Mouse (Mus musculus) olfactory bulb, adult 2 months (tissue): Measurements from ENCODE around the gene Mecom. TPM values are rescaled to one million over a fixed set of nuclear protein-coding genes. Genes with fewer than 3 reads are reported as not detected.
A peak's percentile ranks its signal among the peaks of the same experiment; 100 is the strongest.

ENCODE experiments used
- H3K27ac ChIP-seq: fragments of 200-500 bp; 2 replicates; pipeline ENCODE4 v1.5.1; 2012; ENCODE audit warnings: low read depth, low read length; ENCODE audit not compliant: insufficient read depth
- H3K4me1 ChIP-seq: fragments of 200-500 bp; 2 replicates; pipeline ENCODE4 v1.6.1; 2012; ENCODE audit warnings: low read length; ENCODE audit not compliant: control insufficient read depth, insufficient read depth
- H3K4me3 ChIP-seq: fragments of 200-500 bp; 2 replicates; pipeline ENCODE4 v1.5.1; 2012; ENCODE audit warnings: mild to moderate bottlenecking, low read depth, low read length, moderate library complexity; ENCODE audit not compliant: insufficient read depth
- CTCF ChIP-seq: fragments of 200-500 bp; IDR thresholded peaks from 2 replicates; pipeline ENCODE4 v1.5.1; 2012; ENCODE audit warnings: low read depth, mild to moderate bottlenecking, low read length, moderate library complexity; ENCODE audit not compliant: insufficient read depth
- POLR2A ChIP-seq: fragments of 200-500 bp; IDR thresholded peaks from 2 replicates; pipeline ENCODE4 v1.6.1; 2012; ENCODE audit warnings: mild to moderate bottlenecking, low read depth, low read length, moderate library complexity; ENCODE audit not compliant: insufficient read depth
- WGBS: fragments of 180-500 bp; shearing (Covaris S2); methylation state at CpG from one replicate; pipeline ENCODE4 v1.1.7; 2018; 5-methylcytosine and 5-hydroxymethylcytosine counted together
- polyA plus RNA-seq: library from polyadenylated mRNA; stranded (reverse); fragments of >200 nt; gene quantifications from 2 replicates; pipeline ENCODE4 v1.2.4, GENCODE M21; 2012; ENCODE audit warnings: low replicate concordance; ENCODE audit not compliant: missing spikeins, insufficient read depth, insufficient read length

The Mecom gene
- polyA plus RNA-seq, 1 experiment = not detected

DNA sequence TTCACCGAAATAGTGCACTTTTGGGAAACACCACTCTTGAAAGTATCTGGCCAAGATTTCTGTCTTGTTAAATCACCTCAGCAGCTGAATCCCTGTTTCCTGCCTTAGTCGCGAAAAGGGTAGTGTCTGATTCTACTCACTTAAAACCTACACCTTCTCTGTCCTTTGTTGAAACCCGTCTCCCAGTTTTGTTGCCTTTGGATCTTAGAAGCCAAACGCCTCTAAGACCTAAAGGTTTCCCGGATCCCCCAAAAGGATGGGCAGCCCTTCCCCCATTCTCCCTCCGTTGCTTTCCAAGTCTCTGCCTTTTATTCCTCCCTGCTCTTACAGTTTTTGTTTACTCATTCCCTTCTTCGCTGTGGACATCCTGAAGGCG is 32.0 kb downstream of the Mecom start:
- no peak overlapping the region for H3K27ac ChIP-seq
- peaks cover 10% of the 10 kb centered on the region for H3K4me1 ChIP-seq
- 26% methylated on average over 9 of the region's 9 CpGs for WGBS
- TF ChIP-seq POLR2A (no peak), CTCF (no peak)
- no peak overlapping the region for H3K4me3 ChIP-seq

DNA sequence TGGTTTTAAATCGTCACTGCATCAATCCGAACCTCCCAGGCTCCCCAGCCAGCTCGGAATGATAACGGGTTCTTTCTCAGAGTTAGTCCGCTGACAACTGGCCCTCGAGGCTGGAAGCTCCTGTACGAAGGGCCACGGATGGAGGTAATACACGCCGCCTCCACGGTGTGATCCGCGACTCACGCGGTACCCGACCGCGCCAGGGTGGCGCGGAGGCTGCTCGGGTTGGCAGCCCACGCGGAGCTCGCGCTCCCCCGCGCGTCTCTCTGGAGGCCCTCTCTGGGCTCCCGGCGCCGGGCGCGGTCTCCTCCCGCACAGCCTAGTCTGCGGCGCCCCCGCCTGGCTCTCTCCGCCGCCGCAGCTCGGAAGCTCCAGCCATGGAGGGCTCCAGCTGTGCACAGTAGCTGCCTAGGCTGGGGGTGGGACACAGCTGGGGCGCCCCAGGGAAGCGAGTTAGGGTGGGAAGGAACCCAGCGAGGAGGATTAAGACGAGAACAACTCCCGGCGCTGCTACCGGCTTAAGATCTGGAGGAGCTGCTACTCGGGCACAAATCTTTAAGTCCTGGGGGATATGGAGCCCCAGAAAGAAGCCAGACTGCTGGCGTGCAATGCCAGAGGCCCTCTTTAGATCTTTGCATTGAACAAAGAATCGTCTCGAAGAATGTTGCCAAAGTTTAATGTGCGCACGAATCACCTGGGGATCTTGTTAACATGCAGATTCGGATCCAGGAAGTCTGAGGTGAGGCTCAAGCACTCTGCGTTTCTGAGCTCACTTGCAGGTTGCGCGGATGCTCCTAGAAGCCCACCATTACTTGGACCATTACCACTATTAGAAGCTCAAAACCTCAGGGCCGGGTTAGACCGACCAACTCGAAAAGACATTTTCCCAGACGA is 32.7 kb downstream of the Mecom start:
- TF ChIP-seq POLR2A (no peak), CTCF (0 out of 2 replicates have a peak, but pooled peaks have one; percentile 27)
- H3K4me3 ChIP-seq = no peak overlapping the region
- WGBS = 5% methylated on average over 62 of the region's 62 CpGs
- H3K27ac ChIP-seq = no peak overlapping the region
- peaks cover 10% of the 10 kb centered on the region for H3K4me1 ChIP-seq

DNA sequence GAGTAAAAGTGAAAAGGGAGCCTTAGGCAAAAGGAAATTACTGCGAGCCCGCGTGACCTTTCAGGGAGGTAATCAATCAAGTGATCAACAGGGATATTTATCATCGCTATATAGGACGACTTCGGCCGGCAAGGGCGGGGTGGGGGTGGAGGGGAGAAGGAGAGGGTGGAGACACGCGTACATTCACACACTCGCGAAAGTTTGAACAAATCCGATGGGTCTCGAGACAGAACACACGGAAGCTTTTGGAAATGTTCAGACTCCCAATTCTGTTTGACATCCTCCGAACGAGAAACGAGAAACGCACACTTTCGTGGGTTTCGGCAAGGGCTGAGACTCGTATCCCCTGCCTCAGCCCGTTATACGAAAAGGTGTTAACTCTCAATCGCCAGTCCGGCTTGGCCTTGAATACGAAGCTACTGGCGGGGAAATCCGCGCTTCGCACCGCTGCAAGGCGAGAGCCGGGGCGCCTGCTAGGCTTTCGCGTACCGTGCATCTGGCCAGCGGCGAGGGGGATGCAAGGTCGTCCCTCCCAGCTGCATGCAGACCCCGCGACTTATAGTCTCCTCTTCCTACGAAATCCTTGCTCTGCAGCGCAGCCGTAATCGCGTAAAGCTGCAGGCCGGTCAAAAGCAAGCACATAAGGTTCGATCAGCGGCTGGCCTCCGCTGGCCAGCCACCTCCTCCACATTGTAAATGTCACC is 33.6 kb downstream of the Mecom start:
- Histone ChIP-seq H3K27ac (no peak overlapping the region), H3K4me3 (no peak overlapping the region), H3K4me1 (peaks cover 13% of the 10 kb centered on the region)
- WGBS = 3% methylated on average over 52 of the region's 52 CpGs
- TF ChIP-seq POLR2A (no peak), CTCF (no peak)

DNA sequence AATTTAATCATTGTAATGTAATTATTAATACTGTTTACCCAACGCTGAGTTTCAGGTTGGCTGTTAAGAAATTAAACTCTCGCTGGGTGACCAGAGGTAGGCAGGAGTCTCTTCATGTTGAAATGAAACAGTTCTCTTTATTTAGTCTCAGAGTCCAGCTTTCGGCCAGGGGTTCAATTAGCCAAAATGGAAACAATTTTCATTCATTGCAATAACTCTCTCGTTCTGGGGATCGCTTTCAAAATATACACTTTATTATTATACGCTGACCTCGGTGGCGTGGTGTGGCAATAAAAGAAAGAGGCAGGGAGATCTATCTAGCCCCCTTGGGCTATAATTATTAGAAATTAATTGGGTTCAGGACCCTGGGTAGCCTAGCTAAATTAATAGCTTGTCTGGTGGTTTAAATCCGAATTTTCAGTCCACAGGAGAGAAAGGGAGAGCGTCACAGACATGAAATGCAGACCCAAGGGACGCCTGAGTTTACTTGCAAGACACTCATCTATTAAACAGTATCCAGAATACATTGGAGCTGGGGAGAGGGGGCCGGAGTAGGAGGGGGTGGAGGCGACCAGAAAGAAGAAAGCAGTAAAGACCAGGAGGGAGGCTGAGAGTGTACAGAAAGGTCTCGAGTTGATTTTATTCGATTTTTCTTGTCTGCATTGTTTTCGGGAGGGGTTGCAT is 34.4 kb downstream of the Mecom start:
- Histone ChIP-seq H3K4me1 (peaks cover 16% of the 10 kb centered on the region), H3K4me3 (no peak overlapping the region), H3K27ac (no peak overlapping the region)
- TF ChIP-seq POLR2A (no peak), CTCF (no peak)
- 10% methylated on average over 16 of the region's 16 CpGs for WGBS

DNA sequence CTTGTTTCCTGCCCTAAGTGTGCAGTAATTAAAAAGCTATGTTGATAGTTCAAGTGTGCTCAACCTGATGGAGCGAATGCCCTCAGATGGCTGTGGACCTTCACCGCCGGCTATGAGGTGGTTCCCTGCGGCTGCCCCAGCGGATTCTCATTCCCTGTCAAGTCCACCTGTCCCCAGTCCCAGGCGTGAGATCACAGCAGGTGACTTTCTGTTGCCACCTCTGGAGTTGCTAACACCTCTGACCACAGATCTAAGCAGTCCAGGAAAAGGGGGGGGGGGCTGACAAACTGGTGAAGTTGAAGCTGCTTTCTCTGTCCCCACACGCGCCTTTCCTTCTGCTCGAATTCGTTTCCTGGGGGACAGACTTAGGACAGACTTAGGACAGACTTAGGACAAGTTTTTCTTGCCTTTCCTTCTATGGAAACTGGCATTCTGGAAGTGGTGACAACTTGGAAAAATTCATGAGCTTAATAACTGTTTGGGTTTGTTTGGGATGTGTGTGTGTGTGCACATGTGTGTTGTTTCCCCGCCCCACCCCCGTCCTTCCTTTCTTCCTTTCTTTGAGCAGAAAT is 35.3 kb downstream of the Mecom start:
- no peak overlapping the region for H3K27ac ChIP-seq
- TF ChIP-seq CTCF (no peak), POLR2A (no peak)

DNA sequence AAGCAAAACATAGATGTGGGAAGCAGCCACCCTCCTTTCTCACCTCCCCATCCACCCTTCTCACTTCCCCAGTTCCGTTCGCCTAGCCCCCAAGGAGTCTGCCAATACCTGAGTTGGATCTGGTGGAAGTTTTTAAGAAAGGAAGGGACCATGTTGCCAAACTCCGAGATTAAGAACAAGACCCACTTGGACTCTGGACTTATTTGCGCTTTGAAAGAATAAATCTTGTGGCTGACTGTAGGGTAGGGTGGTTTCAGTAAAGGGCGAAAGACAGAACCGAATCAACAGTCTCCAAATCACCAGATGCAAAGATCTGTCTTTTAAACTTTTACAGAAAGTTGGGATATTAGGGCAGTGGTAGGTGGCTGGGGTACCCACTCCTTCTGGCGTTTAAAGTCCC is 36.0 kb downstream of the Mecom start:
- WGBS = 28% methylated on average over 7 of the region's 7 CpGs
- no peak overlapping the region for H3K4me3 ChIP-seq
- peaks cover 24% of the 10 kb centered on the region for H3K4me1 ChIP-seq
- no peak for TF ChIP-seq CTCF
- TF ChIP-seq POLR2A = no peak
- H3K27ac ChIP-seq = no peak overlapping the region

More for the DNA sequence above, 35.3 kb downstream of the Mecom start:
- Histone ChIP-seq H3K4me3 (no peak overlapping the region), H3K4me1 (peaks cover 23% of the 10 kb centered on the region)
- 16% methylated on average over 12 of the region's 12 CpGs for WGBS

DNA sequence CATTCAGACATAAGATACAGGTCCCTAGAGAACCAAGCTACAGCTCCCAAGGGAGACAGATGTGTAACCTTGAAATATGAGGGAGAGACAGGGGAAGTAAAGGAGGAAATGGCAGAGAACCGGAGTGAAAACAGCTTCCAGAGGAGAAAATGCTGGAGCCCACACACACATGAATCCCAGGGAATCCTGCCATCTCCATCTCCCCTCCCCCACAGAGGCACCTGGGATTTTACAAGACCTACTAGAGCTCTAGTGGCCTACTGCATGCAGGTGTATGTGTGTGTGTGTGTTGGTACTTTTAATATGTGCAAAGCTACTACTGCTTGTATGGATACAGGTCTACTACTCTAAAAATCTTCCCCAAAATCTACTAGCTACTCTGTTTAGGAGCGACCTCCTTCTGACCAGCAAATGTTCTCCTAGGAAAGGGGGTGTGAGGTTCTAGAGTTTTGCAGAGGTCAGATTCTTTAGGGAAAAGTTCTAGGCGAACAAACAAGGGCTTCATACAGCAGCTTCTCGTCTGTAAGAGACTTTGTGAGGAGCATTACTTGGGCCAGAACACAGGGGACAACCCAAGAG is 36.7 kb downstream of the Mecom start:
- no peak overlapping the region for H3K27ac ChIP-seq
- 54% methylated on average over 4 of the region's 4 CpGs for WGBS
- TF ChIP-seq POLR2A (no peak), CTCF (no peak)
- no peak overlapping the region for H3K4me3 ChIP-seq
- peaks cover 24% of the 10 kb centered on the region for H3K4me1 ChIP-seq

DNA sequence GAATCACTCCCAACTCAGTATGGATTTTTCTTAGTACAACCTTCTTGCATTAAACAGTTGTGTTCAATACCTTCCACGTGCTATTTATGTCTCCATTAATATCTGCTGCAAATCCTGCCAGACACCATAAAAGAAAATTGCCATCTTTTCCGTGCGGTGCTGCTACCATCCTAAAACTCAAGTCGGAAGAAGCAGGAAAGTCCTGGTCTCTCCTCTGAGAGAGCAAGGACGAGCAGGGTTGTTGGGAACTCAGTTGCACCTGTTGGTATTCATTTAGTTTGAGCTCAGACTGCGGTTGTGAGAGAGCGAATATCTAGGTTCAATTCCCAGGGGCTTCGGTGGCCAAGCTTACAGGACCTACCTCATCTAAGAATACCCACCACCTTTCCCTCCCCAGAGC is 37.2 kb downstream of the Mecom start:
- peaks cover 24% of the 10 kb centered on the region for H3K4me1 ChIP-seq
- H3K4me3 ChIP-seq = no peak overlapping the region
- H3K27ac ChIP-seq = no peak overlapping the region
- no peak for TF ChIP-seq POLR2A
- TF ChIP-seq CTCF = no peak
- 30% methylated on average over 8 of the region's 8 CpGs for WGBS

DNA sequence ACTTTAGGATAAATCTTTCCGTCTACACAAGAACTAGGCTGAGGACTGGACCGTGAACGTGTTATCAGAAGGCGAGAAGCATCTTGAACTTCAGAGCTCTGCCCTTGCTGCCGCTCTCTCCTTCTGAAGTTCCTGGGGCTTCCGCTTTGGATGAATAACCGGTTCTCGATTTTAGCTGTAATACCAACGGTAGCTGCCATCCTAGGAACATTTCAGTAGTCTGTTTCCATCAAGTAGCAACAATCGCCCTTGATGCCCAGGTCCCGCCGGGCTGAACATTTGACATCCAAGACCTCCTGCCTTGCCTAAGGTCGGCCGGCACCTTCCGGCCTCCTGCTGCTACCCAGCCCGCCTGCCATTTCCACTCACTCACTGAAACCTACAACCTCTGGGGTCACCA is 37.7 kb downstream of the Mecom start:
- Histone ChIP-seq H3K27ac (no peak overlapping the region), H3K4me1 (peaks cover 22% of the 10 kb centered on the region), H3K4me3 (no peak overlapping the region)
- TF ChIP-seq POLR2A (no peak), CTCF (no peak)
- WGBS = 4% methylated on average over 16 of the region's 16 CpGs
